Mouse (Mus musculus) thymus, adult 2 months (tissue): ENCODE measurements around the gene Tbp. TPM values are rescaled to one million over a fixed set of nuclear protein-coding genes. Genes with fewer than 3 reads are reported as not detected.

Source experiments
- DNase-seq: peaks from one replicate; pipeline ENCODE4 v3.0.0; 2021
- H3K27ac ChIP-seq: fragments of 200-500 bp; 2 replicates; pipeline ENCODE4 v1.5.1; 2012; ENCODE audit warnings: low read length, control low read depth; ENCODE audit not compliant: control insufficient read depth, insufficient read depth
- H3K27me3 ChIP-seq: fragments of 200-500 bp; 2 replicates; pipeline ENCODE4 v1.6.1; 2012; ENCODE audit warnings: mild to moderate bottlenecking, low read length, moderate library complexity, mixed read lengths; ENCODE audit not compliant: control insufficient read depth, insufficient read depth
- H3K36me3 ChIP-seq: fragments of 200-500 bp; 2 replicates; pipeline ENCODE4 v1.6.1; 2012; ENCODE audit warnings: mild to moderate bottlenecking, low read length, moderate library complexity; ENCODE audit not compliant: control insufficient read depth, insufficient read depth
- H3K4me1 ChIP-seq: fragments of 200-500 bp; replicated peaks from 2 replicates; pipeline ENCODE4 v1.6.1; 2012; ENCODE audit warnings: low read length; ENCODE audit not compliant: control insufficient read depth, insufficient read depth
- H3K4me3 ChIP-seq: fragments of 200-500 bp; 2 replicates; pipeline ENCODE4 v1.5.1; 2012; ENCODE audit warnings: mild to moderate bottlenecking, low read length, control low read depth, moderate library complexity; ENCODE audit not compliant: control insufficient read depth, insufficient read depth
- CTCF ChIP-seq: fragments of 200-500 bp; IDR thresholded peaks from 2 replicates; pipeline ENCODE4 v1.5.1; 2012; ENCODE audit warnings: mild to moderate bottlenecking, control low read depth, low read length, moderate library complexity, borderline replicate concordance; ENCODE audit not compliant: control insufficient read depth, poor library complexity, insufficient read depth; ENCODE audit errors: extremely low read depth
- POLR2A ChIP-seq: fragments of 200-500 bp; IDR thresholded peaks from 2 replicates; pipeline ENCODE4 v1.6.1; 2012; ENCODE audit warnings: mild to moderate bottlenecking, low read length, control low read depth, moderate library complexity; ENCODE audit not compliant: control insufficient read depth, poor library complexity, insufficient read depth; ENCODE audit errors: extremely low read depth
- WGBS: fragments of 180-500 bp; shearing (Covaris S2); methylation state at CpG from one replicate; pipeline ENCODE4 v1.1.7; 2018; 5-methylcytosine and 5-hydroxymethylcytosine counted together
- polyA plus RNA-seq: library from polyadenylated mRNA; depleted of rRNA; stranded (reverse); fragments of >200 nt; gene quantifications from 2 replicates; pipeline ENCODE4 v1.2.3, GENCODE M21; 2012; rRNA removed

Gene Tbp
- polyA plus RNA-seq, 1 experiment = 114 TPM

DNA sequence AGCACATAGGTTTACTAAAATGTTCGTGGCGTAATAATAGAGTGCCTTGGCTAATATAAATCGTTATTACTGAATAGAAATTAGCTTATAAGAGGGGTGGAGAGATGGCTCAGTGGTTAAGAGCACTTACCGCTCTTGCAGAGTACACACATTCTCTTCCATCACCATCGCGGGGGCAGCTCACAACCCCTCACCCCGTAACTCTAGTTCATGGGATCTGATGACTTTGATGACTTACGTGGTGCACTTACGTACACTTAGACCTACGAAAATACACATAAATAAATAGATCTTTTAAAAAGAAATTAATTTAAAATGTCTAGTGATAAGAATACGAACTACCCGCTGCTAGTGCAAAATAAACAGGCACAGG is 65.2 kb downstream of the Tbp start:
- Histone ChIP-seq H3K36me3 (no peaks in the 10 kb centered on the region), H3K4me3 (no peak overlapping the region), H3K27me3 (no peaks in the 10 kb centered on the region), H3K27ac (no peak overlapping the region), H3K4me1 (peaks cover 6% of the 10 kb centered on the region)
- 48% methylated on average over 12 of the region's 12 CpGs for WGBS
- TF ChIP-seq CTCF (no peak), POLR2A (no peak)
- DNase-seq = no peak

DNA sequence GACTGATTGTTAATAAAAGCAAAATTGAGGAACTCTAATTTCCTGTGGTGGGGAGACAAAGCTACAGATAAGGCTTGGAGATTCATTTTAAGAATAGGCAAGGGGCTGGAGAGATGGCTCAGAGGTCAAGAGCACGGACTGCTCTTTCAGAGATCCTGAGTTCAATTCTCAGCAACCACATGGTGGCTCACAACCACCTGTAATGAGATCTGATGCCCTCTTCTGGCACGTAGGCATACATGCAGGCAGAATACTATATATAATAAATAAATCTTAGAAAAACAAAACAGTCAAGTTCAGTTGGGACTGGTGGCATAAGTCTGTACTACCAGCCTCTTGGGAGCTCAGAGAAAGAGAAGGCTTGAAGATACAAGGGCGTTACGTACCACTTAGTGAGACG is 67.2 kb downstream of the Tbp start:
- no peak overlapping the region for H3K27ac ChIP-seq
- TF ChIP-seq POLR2A (no peak), CTCF (no peak)
- H3K4me3 ChIP-seq = no peak overlapping the region
- DNase-seq = no peak
- no peaks in the 10 kb centered on the region for H3K27me3 ChIP-seq
- peaks cover 6% of the 10 kb centered on the region for H3K4me1 ChIP-seq
- H3K36me3 ChIP-seq = no peaks in the 10 kb centered on the region
- WGBS = 86% methylated on average over 5 of the region's 5 CpGs

DNA sequence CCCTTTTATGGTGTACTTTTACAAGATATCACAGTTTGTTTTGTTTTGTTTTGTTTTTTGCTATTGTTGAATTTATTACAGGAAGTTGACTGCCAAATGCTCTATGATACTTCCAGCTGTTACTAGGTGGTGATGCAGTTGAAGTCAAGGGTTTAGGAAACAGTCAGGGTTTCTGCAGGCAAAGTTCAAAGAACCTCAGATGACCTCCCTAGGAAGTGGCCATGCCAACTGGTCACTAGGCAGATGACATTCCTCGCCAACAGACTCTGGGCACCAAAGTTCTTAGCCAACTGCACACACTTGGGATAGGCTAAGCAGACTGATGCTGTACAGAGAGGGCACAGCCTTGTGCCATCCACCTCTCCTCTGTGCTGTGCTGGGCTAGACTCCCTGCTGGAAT is 75.4 kb downstream of the Tbp start:
- 79% methylated on average over 1 of the region's 1 CpGs for WGBS
- H3K27ac ChIP-seq = no peak overlapping the region
- TF ChIP-seq CTCF = no peak
- no peak for TF ChIP-seq POLR2A
- H3K4me1 ChIP-seq = no peaks in the 10 kb centered on the region
- no peaks in the 10 kb centered on the region for H3K36me3 ChIP-seq
- no peaks in the 10 kb centered on the region; the same call in 1 of the 2 replicates for H3K27me3 ChIP-seq
- no peak overlapping the region for H3K4me3 ChIP-seq
- no peak for DNase-seq

DNA sequence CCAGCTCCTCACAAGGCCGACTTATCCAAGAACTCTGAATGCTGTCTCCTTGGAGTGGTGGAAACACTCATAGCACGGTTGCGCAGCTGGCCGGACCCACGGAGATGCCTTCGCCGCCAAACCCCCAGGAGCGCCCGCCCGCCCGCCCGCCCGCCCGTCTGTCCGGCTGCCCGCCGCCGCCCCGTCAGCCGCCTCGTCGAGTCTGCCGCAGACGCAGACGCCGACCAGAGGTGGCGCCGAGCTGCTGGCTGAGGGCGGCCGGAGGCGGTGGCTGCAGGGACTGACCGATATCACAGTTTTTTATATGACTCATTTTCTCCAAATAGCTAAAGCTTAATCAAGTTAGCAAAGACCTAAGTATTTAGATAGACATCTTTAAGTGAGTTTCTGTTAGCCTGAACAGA is 77.6 kb downstream of the Tbp start:
- WGBS = 4% methylated on average over 32 of the region's 32 CpGs
- DNase-seq = no peak
- no peak overlapping the region for H3K4me3 ChIP-seq
- no peaks in the 10 kb centered on the region for H3K36me3 ChIP-seq
- TF ChIP-seq POLR2A (no peak), CTCF (no peak)
- H3K27ac ChIP-seq = no peak overlapping the region
- no peaks in the 10 kb centered on the region; the same call in 1 of the 2 replicates for H3K27me3 ChIP-seq
- no peaks in the 10 kb centered on the region for H3K4me1 ChIP-seq

Other genes starting within 250 kb of the Tbp start
- gene Dll1, start 123.0 kb upstream of the Tbp start, polyA plus RNA-seq = 5.8 and 9.8 TPM in 2 replicates
- gene Fam120b, start 103.7 kb upstream of the Tbp start, polyA plus RNA-seq = 13.0 and 13.2 TPM in 2 replicates
- 139 and 164 TPM in 2 replicates for gene Psmb1, start 137 bp upstream of the Tbp start, polyA plus RNA-seq
- 57.8 and 75.1 TPM in 2 replicates for gene Pdcd2, start 27.4 kb downstream of the Tbp start, polyA plus RNA-seq
- gene Prdm9, start 64.5 kb downstream of the Tbp start, polyA plus RNA-seq = 1.4 and 1.7 TPM in 2 replicates
- 30.4 and 60.7 TPM in 2 replicates for gene Chd1, start 205.1 kb downstream of the Tbp start, polyA plus RNA-seq